8 mouse cellular contexts compared by ENCODE assay signal in genomic region chr11:101424105-101424851, GRCm38 (mm10). TPM values are rescaled to one million over a fixed set of nuclear protein-coding genes. Genes with fewer than 3 reads are reported as not detected.
DNase-seq lines count a peak whose midpoint lies in the region; ATAC-seq lines count a peak whose summit lies in the region.

Gene Gm27029, minus strand, starts transcription at chr11:101424796.

- ATAC-seq in heart, embryonic 11.5 days (replicated peaks; ENCODE audit: insufficient number of reproducible peaks, low FRiP score, low TSS enrichment): peak; percentile 62; the same call in 1 of the 2 replicates
- ATAC-seq in midbrain, embryonic 11.5 days (ENCODE audit: low FRiP score): peak; percentile 43; the same call in 1 of the 2 replicates

- peak within 1 kb of the TSS; percentile 90 for H3K9ac ChIP-seq in heart, embryonic 11.5 days (ENCODE audit: low read depth, low read length)
- H3K9ac ChIP-seq in midbrain, embryonic 11.5 days (ENCODE audit: low read length): peak within 1 kb of the TSS; percentile 81

- H3K27me3 ChIP-seq in heart, embryonic 11.5 days (ENCODE audit: control insufficient read depth, insufficient read depth, low read length): no peaks in the 10 kb centered on the region
- H3K27me3 ChIP-seq in midbrain, embryonic 11.5 days (ENCODE audit: control insufficient read depth, insufficient read depth, low read length): 0 out of 2 replicates have a peak, but pooled peaks cover 4% of the 10 kb centered on the region

- DNase-seq in right cerebral cortex, adult 18-20 months: peak; percentile 63
- DNase-seq in right cerebral cortex, postnatal 14 days: no peak
- DNase-seq in cerebellum, adult 9-11 months: peak; percentile 44
- DNase-seq in left cerebral cortex, postnatal 25 days (ENCODE audit: low spot score in 2 of 2): peak; percentile 54 to 58
- no peak for DNase-seq in midbrain, embryonic 11.5 days (ENCODE audit: low spot score, missing footprints)
- no peak for DNase-seq in adrenal gland, adult 18-20 months (ENCODE audit: low spot score in 2 of 2)
- DNase-seq in layer of hippocampus, postnatal 10 days (ENCODE audit: low spot score in 2 of 2): no peak

- H3K9me3 ChIP-seq in heart, embryonic 11.5 days (replicated peaks; ENCODE audit: control insufficient read depth, low read length): no peaks in the 10 kb centered on the region
- H3K9me3 ChIP-seq in midbrain, embryonic 11.5 days (ENCODE audit: control insufficient read depth, low read length): no peaks in the 10 kb centered on the region

- peak within 1 kb of the TSS; percentile 98 for H3K4me2 ChIP-seq in heart, embryonic 11.5 days
- peak within 1 kb of the TSS; percentile 95 for H3K4me2 ChIP-seq in midbrain, embryonic 11.5 days

- 0 out of 2 replicates have a peak, but pooled peaks cover 2% of the 10 kb centered on the region for H3K36me3 ChIP-seq in heart, embryonic 11.5 days (ENCODE audit: control insufficient read depth, insufficient read depth, low read length)
- no peaks in the 10 kb centered on the region for H3K36me3 ChIP-seq in midbrain, embryonic 11.5 days (ENCODE audit: control insufficient read depth, insufficient read depth, low read length)

- WGBS in heart, embryonic 11.5 days (ENCODE audit: insufficient replicate concordance): 3% methylated on average over 23 of the region's 23 CpGs
- 5% methylated on average over 23 of the region's 23 CpGs for WGBS in midbrain, embryonic 11.5 days

- peak within 1 kb of the TSS; percentile 95 for H3K4me3 ChIP-seq in heart, embryonic 11.5 days (ENCODE audit: low read depth, low read length)
- H3K4me3 ChIP-seq in midbrain, embryonic 11.5 days (ENCODE audit: low read depth, low read length): peak within 1 kb of the TSS; percentile 95

- peaks cover 17% of the 10 kb centered on the region for H3K4me1 ChIP-seq in heart, embryonic 11.5 days (ENCODE audit: control insufficient read depth, insufficient read depth, low read length)
- peaks cover 17% of the 10 kb centered on the region for H3K4me1 ChIP-seq in midbrain, embryonic 11.5 days (ENCODE audit: control insufficient read depth, insufficient read depth, low read length)

- peak within 1 kb of the TSS; percentile 94 for H3K27ac ChIP-seq in heart, embryonic 11.5 days (ENCODE audit: low read depth, low read length)
- H3K27ac ChIP-seq in midbrain, embryonic 11.5 days (ENCODE audit: low read depth, low read length): peak within 1 kb of the TSS; percentile 51

- intact Hi-C loops in left cerebral cortex, postnatal 25 days (cut with DNase I): loop anchor here (2.0 kb wide), 1 partner anchor 19 kb away; the partner anchor contains the start of gene Rpl27

RNA-seq across cellular contexts. Expression of gene Gm27029, which starts in this region (rescaled TPM):
- polyA plus RNA-seq in heart, embryonic 11.5 days (2014; fragmentation: Nextera tagmentation; extraction: Ambion mirVana): 17.5 and 18.7 TPM in 2 replicates
- 1 to 10 TPM; 5.9 to 6.6 TPM for total RNA-seq in left cerebral cortex, postnatal 25 days (2021)
- polyA plus RNA-seq in midbrain, embryonic 11.5 days (2014; fragmentation: Nextera tagmentation; extraction: Ambion mirVana): 7.6 and 9.9 TPM in 2 replicates
- 1 to 10 TPM; 2.7 to 4.7 TPM for total RNA-seq in adrenal gland, adult 18-20 months (2021)
- 1 to 10 TPM; 4.1 to 4.5 TPM for total RNA-seq in layer of hippocampus, postnatal 10 days (2021)

Comparison
In these comparisons a context has a peak if more than half of its experiments do, and no peak if none do; other contexts are left out.
1. DNase-seq: peak in right cerebral cortex, adult 18-20 months (single experiment), cerebellum, adult 9-11 months (single experiment) and left cerebral cortex, postnatal 25 days (2 of 2); none in right cerebral cortex, postnatal 14 days (single experiment), midbrain, embryonic 11.5 days (single experiment), adrenal gland, adult 18-20 months (0 of 2) and layer of hippocampus, postnatal 10 days (0 of 2).